Mouse (Mus musculus) cerebellum, postnatal 36 days (tissue): ENCODE measurements at regions not wholly inside any gene's neighbourhood (a gene's known extent, or its start where the extent isn't known, plus 50 kb on each side); places are given as distances from the start of the nearest gene placed in this dataset.

Experiments used
- DNase-seq, 2 experiments: peaks; one replicate each; pipeline ENCODE4 v3.0.0; 2021 to 2022; ENCODE audit warnings: mixed read lengths in 2 of 2

DNA sequence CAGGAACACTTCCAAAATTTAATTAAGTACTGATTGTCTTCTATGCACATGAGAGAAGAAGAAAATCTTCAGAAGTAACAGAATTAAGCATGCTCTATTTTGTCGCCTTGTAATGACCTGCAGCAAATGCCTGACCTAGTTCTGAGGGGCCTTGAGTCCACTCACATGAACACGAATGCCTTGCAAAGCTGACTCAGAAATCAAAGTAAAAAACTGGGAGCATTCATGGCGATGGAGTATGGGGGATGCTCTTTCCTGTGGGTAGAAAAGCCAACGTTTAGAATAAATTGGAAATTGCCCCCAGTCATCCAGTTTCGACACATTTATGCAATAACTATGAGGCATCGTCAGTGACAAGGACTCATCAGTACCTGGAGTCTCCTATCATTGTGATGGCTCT is 779.1 kb downstream of the Bcl11a start:
- no peak for DNase-seq

DNA sequence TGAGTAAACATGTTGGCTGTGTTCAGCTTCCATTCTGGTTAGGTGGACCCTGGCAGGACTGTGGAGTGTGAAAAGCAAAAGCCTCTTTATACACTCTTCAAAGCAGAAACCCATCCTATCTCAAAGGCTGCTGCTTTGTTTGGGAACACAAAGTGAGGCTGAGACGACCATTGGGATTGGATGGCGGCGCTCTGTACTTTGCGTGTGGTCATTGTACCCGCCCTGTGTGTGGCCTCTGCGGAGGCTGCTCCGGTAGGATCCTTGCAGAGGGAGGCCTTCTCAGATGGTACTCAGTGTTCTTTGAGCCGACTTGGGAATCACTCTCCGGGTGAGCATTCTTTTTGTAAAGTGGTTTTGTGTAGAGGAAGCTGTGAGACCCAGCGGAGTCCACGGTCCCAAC is 786.8 kb downstream of the Bcl11a start:
- no peak for DNase-seq

DNA sequence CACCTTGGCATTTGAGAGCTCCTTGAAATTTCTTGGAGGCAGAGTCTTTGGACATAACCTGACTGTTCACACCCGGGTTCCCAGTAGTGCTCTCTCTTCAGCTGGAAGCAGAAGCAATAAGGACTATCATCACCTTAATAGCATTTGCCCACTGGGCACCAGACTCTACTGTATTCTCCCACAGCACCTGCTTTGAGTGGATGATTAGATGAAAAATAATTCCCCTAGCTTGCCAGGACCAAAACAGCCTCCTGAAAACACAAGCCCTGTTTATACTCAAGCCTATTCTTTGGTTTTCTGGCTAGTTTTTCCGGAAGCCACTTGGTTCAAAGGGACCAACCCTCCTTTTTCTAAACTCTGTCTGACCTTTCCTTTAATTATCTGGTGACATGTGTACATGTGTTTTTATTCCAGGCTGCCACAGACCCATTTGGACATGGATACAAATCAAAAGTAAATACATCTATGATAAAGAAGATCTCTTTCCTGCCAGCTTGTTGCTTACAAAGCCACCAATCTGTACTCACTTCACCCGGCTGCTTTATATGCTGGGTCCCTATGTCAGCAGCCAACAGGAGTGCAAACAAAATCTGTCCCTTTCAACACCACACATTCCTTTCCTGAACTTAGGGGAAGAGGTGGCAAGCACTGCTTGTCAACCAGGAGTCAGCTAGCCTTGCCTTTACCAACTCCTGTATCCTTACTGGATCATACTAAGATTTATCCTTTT is 787.4 kb downstream of the Bcl11a start:
- no peak for DNase-seq
